8 mouse cellular contexts compared by ENCODE assay signal in the genomic region with DNA sequence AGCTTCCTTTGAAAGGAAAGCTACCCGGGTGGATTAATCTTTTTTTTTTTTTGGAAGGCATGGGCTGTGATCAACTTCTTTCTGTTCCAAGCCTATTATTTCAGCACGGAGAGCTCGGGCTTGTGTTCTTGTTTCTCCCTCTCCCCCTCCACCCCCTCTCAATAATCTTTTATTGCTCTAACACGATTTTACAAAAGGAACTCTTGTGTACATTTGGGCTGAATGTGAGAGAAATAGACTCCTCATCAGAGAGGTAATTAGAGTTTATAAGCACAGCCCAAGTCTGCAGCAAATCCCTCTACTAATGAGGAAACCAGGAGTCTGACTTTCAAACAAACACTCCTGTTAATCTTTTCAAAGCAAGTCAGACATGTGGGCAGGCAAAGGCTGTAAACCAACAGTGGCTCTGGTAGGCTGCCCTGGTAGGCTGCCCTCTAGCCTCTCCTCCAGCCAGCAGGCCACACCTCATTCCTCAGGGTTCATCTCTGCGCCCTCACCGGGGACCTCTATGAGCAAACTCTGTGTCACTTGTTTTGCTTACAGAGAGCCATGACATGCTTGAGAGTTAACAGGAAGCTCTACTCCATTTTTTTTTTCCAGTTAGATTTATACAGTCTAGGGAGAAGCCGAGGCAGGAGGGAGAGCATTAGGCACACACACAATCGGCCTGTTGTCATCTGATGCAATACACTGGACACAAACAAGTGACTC.
DNase-seq lines count a peak whose midpoint lies in the region; ATAC-seq and TF ChIP-seq lines count a peak whose summit lies in the region.

No protein-coding gene starts in this region.

- peak; percentile 87 for DNase-seq in brain, embryonic 14.5 days (ENCODE audit: low read depth)
- DNase-seq in intestine, embryonic 14.5 days (ENCODE audit: low spot score) = peak; percentile 61
- peak; percentile 76 for DNase-seq in lung, postnatal 0 days (ENCODE audit: low spot score)
- DNase-seq in heart, adult 2 months = no peak
- DNase-seq in cerebellum, postnatal 14 days = no peak
- DNase-seq in right cerebral cortex, postnatal 14 days = no peak

- H3ac ChIP-seq in C2C12 (ENCODE audit: control insufficient read depth, insufficient read length, low read depth) = peak overlapping the region; percentile 39

- peaks cover 28% of the 10 kb centered on the region; the same call in 1 of the 2 replicates for H3K4me1 ChIP-seq in intestine, embryonic 14.5 days (replicated peaks; ENCODE audit: control insufficient read depth, insufficient read depth, low read length)
- peaks cover 24% of the 10 kb centered on the region; the same call in 1 of the 2 replicates for H3K4me1 ChIP-seq in lung, postnatal 0 days (ENCODE audit: insufficient read depth, low read depth, low read length)
- H3K4me1 ChIP-seq in heart, adult 2 months (ENCODE audit: control insufficient read depth, insufficient read depth, low read length) = no peaks in the 10 kb centered on the region; the same call in 1 of the 2 replicates

- ATAC-seq in intestine, embryonic 14.5 days (replicated peaks; ENCODE audit: low FRiP score, low TSS enrichment, low read depth) = peak; percentile 38; the same call in 1 of the 2 replicates
- peak; percentile 28; the same call in 1 of the 2 replicates for ATAC-seq in lung, postnatal 0 days
- ATAC-seq in erythroblast, adult 5-6 weeks (replicated peaks; ENCODE audit: low FRiP score, poor library complexity, severe bottlenecking) = no peak

- no peak overlapping the region for H3K9ac ChIP-seq in intestine, embryonic 14.5 days (ENCODE audit: low read length)
- no peak overlapping the region for H3K9ac ChIP-seq in lung, postnatal 0 days (replicated peaks; ENCODE audit: low read depth)
- no peak overlapping the region for H3K9ac ChIP-seq in heart, adult 2 months (ENCODE audit: low read depth, low read length)

- H3K4me3 ChIP-seq in C2C12 (ENCODE audit: insufficient read depth, poor library complexity, severe bottlenecking) = no peak overlapping the region
- no peak overlapping the region for H3K4me3 ChIP-seq in intestine, embryonic 14.5 days (ENCODE audit: low read depth, low read length)
- H3K4me3 ChIP-seq in lung, postnatal 0 days (ENCODE audit: low read depth, low read length) = no peak overlapping the region
- no peak overlapping the region for H3K4me3 ChIP-seq in heart, adult 2 months

- no peak for TF ChIP-seq CTCF in C2C12 (IDR thresholded peaks at IDR 0.05; ENCODE audit: control insufficient read depth, insufficient read depth, insufficient read length)
- no peak for TF ChIP-seq CTCF in brain, embryonic 14.5 days (IDR thresholded peaks at IDR 0.05; ENCODE audit: borderline replicate concordance, extremely low read depth, insufficient read depth, insufficient read length)
- TF ChIP-seq CTCF in lung, postnatal 0 days (IDR thresholded peaks at IDR 0.05) = no peak
- TF ChIP-seq CTCF in heart, adult 2 months (IDR thresholded peaks at IDR 0.05) = no peak

- H3K27ac ChIP-seq in intestine, embryonic 14.5 days (ENCODE audit: low read depth) = peak overlapping the region; percentile 27; the same call in 1 of the 2 replicates
- peak overlapping the region; percentile 59 for H3K27ac ChIP-seq in lung, postnatal 0 days (ENCODE audit: low read length)
- H3K27ac ChIP-seq in heart, adult 2 months = no peak overlapping the region

- TF ChIP-seq POLR2A in brain, embryonic 14.5 days (IDR thresholded peaks at IDR 0.05; ENCODE audit: borderline replicate concordance, extremely low read depth, insufficient read depth, insufficient read length, poor library complexity, severe bottlenecking) = no peak
- TF ChIP-seq POLR2A in heart, adult 2 months (IDR thresholded peaks at IDR 0.05; ENCODE audit: insufficient read depth, low read depth, low read length) = no peak

- no peaks in the 10 kb centered on the region for H3K9me3 ChIP-seq in intestine, embryonic 14.5 days (ENCODE audit: control insufficient read depth, low read length)
- H3K9me3 ChIP-seq in lung, postnatal 0 days (ENCODE audit: low read length) = no peaks in the 10 kb centered on the region

- H3K79me3 ChIP-seq in C2C12 (ENCODE audit: low read depth) = peaks cover 2% of the 10 kb centered on the region

- intact Hi-C loops in heart, adult 2 months (cut with DNase I) = no loop called here

- TF ChIP-seq EP300 in lung, postnatal 0 days (IDR thresholded peaks at IDR 0.05) = peak; percentile 50
- no peak for TF ChIP-seq EP300 in heart, adult 2 months (IDR thresholded peaks at IDR 0.05; ENCODE audit: insufficient read depth, low read depth, low read length)

- peaks cover 34% of the 10 kb centered on the region for H3K79me2 ChIP-seq in C2C12 (ENCODE audit: control insufficient read depth, insufficient read depth)
- H3K79me2 ChIP-seq in heart, adult 2 months (replicated peaks; ENCODE audit: control insufficient read depth, insufficient read depth, low read length) = no peaks in the 10 kb centered on the region

- peaks cover 66% of the 10 kb centered on the region for H3K36me3 ChIP-seq in C2C12 (ENCODE audit: control insufficient read depth, insufficient read depth)
- no peaks in the 10 kb centered on the region for H3K36me3 ChIP-seq in intestine, embryonic 14.5 days (ENCODE audit: control insufficient read depth, insufficient read depth, low read length)
- H3K36me3 ChIP-seq in lung, postnatal 0 days (ENCODE audit: insufficient read depth, low read length) = no peaks in the 10 kb centered on the region
- H3K36me3 ChIP-seq in heart, adult 2 months (ENCODE audit: control insufficient read depth, insufficient read depth, low read length) = no peaks in the 10 kb centered on the region

- 8% methylated on average over 8 of the region's 8 CpGs for WGBS in intestine, embryonic 14.5 days
- 18% methylated on average over 8 of the region's 8 CpGs for WGBS in lung, postnatal 0 days
- 46% methylated on average over 8 of the region's 8 CpGs for WGBS in heart, adult 2 months

- no peaks in the 10 kb centered on the region for H3K27me3 ChIP-seq in C2C12 (ENCODE audit: control insufficient read depth, insufficient read depth, insufficient read length)
- 0 out of 2 replicates have a peak, but pooled peaks cover 4% of the 10 kb centered on the region for H3K27me3 ChIP-seq in intestine, embryonic 14.5 days (replicated peaks; ENCODE audit: control insufficient read depth, insufficient read depth, low read length)
- H3K27me3 ChIP-seq in lung, postnatal 0 days (replicated peaks; ENCODE audit: insufficient read depth, low read length) = no peaks in the 10 kb centered on the region
- H3K27me3 ChIP-seq in heart, adult 2 months (ENCODE audit: control insufficient read depth, insufficient read depth, low read length) = peaks cover 4% of the 10 kb centered on the region

- no peak overlapping the region for H3K4me2 ChIP-seq in intestine, embryonic 14.5 days (ENCODE audit: low read length)
- no peak overlapping the region for H3K4me2 ChIP-seq in lung, postnatal 0 days (replicated peaks; ENCODE audit: low read depth, low read length)

TF ChIP-seq in C2C12, 6 proteins besides CTCF, POLR2A, EP300 and RAD21:
- TF ChIP-seq USF1 (IDR thresholded peaks at IDR 0.05; ENCODE audit: low read depth) (no peak), MYOD1 (IDR thresholded peaks at IDR 0.05; ENCODE audit: control insufficient read depth, insufficient read length, low read depth) (peak; percentile 24), MYOG (IDR thresholded peaks at IDR 0.05; ENCODE audit: control insufficient read depth, extremely low read depth, insufficient read length) (no peak), CEBPB (IDR thresholded peaks at IDR 0.05; ENCODE audit: low read depth) (peak; percentile 45), FOSL1 (IDR thresholded peaks at IDR 0.05; ENCODE audit: insufficient read depth, low read length, poor library complexity, severe bottlenecking) (no peak), MAX (IDR thresholded peaks at IDR 0.05) (peak; percentile 30)

Comparison
In these comparisons a context has a peak if more than half of its experiments do, and no peak if none do; other contexts are left out.
1. DNase-seq: peak in brain, embryonic 14.5 days (single experiment), intestine, embryonic 14.5 days (single experiment) and lung, postnatal 0 days (single experiment); none in heart, adult 2 months (0 of 2), cerebellum, postnatal 14 days (0 of 2) and right cerebral cortex, postnatal 14 days (single experiment).